Mouse (Mus musculus) urinary bladder, adult 2 months (tissue): Measurements from ENCODE around the gene Scoc. TPM values are rescaled to one million over a fixed set of nuclear protein-coding genes. Genes with fewer than 3 reads are reported as not detected.

ENCODE experiments used
- DNase-seq: peaks from one replicate; pipeline ENCODE4 v3.0.0; 2022; ENCODE audit warnings: low spot score
- polyA plus RNA-seq: library from polyadenylated mRNA; depleted of rRNA; stranded (reverse); fragments of >200 nt; gene quantifications from 2 replicates; pipeline ENCODE4 v1.2.3, GENCODE M21; 2012; rRNA removed

The Scoc gene
- polyA plus RNA-seq, 1 experiment, result 80.0 TPM

DNA sequence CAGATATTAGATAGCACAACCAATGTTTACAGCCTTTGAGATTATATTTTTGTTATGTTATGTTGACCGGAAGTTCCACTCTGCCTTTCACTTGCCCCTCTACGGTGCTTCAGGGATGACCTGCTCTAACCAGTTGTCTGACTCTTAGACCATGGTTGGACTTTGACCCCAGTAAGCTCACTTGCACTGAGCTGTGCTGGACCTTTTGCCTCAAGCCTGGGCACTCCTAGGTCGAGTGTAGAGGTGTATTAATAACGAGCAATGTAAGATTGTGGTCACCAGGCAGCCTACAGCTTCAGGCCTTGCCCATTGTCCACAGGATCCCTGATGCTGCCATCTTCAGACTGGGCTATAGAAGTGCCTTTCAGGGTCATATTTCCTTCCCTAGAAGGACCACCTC lies 60.5 kb downstream of the Scoc start:
- no peak for DNase-seq

DNA sequence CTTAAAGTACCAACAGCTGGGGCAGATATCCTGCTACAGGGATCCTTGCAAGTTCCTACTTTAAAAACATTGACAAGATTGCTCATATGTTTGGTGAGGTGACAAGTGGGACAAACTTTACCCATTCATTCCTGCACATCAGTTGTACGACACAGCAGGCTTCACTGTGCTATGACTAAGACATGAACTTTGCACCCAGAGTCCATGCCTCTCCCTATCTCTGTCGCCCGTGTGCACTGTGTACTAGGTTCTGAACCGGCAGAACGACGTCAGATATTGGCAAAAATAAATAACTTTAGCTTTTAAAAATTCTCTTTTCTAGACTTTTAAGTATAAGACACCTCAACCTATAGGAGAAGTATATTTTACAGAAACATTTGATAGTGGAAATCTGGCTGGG lies 61.5 kb downstream of the Scoc start:
- DNase-seq, result no peak

DNA sequence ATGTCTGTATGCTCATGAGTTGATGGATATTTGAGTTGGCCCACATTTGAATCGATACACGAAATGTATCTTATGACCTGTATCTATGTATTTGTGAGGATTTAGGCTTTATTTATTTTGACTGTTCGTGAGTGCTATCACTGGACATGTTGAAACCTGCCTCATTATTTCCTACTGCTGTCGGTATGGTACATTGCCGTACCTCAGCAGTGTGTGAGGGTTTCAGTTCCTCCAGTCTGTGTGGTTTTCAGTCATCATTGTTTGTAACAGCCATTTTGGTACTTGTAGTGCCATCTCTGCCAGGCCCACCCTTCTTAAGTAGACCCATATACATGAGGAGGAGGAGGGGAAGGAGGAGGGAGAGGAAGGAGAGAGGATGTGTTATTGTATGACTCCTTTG lies 63.9 kb downstream of the Scoc start:
- DNase-seq, result no peak

DNA sequence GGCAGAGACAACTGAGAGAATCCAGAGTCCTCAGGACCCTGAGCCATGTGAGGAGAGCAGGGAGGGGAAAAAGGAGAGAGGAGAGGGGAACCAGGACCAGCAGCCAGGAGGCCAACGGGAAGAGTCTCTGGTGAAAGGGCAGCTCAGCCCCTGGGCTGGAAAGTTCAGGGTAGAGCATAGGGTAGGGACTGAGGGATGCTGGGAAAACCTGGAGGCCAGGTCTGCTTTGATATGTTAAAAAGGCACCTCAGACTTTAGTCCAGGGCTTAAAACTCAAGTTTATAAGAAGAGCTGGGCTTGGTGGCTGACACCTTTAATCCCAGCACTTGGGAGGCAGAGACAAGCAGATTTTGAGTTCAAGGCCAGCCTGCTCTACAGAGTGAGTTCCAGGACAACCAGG lies 65.7 kb downstream of the Scoc start:
- DNase-seq, result no peak

DNA sequence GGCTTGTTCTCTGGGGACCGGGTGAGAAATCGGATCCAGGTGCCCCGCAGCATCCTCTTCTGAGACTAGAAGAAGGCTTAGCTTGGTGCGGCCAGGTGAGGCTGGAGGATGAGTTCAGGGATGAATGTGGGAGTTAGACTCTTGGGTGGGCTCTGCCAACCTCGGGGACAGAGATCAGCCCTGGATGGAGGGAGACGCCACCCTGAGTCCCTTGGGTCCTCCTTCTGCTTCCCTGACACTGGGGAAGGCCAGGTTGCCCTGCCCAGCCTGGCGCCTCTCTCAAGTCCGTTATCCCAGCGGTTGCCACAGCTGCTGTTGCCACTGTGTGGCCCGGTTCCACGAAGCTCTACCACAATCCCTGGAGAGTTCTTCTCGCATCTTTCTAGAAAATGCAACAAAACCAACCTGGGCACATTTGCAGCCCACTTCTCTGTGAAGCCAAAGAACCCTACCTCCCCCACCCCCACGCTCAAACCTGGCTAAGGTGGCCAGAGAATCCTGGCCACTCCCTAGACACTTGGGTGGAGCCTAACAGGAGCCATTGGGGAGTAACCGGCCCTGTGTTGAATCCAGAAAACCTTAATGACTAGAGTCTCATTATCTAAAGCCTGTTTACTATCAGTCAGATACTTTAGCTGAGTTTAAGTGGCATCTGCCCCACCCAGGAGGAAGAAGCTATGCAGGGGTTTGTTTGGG lies 68.0 kb downstream of the Scoc start:
- no peak for DNase-seq

DNA sequence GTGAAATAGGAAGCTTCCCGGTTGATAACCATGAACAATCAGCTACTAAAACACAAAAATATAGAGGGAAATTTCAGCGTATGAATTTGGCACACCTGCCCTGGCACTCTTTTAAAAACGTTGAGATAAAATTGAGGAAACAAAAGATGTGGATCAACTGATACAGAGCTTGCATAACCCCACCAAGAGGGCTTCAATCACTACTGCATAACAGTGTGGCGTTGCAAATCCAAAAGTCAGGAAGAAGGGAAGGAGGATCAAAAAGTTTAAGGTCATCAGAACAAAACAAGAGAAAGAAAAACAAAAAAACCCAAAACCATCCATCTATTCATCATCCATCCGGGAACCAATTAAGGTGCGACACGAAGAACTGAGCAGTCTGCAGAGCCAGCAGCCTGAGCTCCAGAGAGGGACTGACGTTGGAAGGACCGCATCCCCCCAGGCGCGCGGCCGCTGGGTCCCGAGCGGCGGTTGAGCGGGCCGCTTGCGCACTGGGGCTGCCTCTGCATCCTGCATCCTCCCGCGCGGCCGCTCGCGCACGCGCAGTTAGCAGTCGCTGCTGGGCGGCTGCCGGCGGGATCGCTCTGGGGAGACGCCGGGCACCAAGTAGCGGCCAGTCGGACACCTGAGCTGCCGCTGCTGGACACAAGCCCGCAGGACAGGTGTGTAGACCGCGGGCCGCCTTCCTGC lies 68.7 kb downstream of the Scoc start, which contains the start of gene Clgn:
Clgn (plus strand) TSS at position 552 of the 690 bp plus-strand sequence.
- DNase-seq, result no peak

DNA sequence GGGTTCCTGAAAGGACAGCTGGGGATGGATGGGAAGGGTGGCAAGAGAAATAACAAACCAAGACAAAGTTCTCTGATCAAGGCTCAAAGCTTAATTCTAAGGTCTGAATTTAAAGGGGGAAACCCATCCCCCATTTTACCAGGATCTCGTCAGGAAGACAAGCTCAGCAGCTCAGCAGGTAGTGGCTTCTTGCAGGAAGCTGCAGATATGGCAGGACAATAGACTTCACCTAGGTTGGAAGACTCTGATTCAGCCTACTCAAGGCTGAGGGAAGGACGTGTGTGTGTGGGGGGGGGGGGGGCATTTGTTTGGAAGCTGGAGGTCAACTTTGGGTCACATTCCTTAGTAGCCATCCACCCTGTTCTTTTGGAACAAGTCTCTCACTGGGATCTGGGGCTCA lies 75.3 kb downstream of the Scoc start:
- DNase-seq, result no peak

DNA sequence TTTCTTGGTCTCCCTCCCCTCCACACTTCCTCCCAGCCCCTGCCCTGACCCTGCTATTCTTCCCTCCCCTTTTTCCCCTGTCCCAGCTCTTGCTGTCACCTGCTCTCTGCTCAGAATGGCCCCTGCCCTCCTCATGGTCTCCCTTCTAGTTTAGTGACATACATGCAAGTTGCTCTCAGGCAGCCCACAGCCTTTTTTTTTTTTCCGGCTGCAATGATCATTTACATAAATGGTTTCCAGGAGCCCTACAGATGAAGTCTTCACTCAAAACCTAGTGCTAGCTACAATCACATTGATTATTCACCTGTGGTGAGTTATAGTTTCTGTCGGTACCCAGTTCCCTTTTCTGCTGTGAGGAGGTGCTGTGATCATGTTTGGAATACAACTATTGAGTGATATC lies 77.2 kb downstream of the Scoc start:
- no peak for DNase-seq

DNA sequence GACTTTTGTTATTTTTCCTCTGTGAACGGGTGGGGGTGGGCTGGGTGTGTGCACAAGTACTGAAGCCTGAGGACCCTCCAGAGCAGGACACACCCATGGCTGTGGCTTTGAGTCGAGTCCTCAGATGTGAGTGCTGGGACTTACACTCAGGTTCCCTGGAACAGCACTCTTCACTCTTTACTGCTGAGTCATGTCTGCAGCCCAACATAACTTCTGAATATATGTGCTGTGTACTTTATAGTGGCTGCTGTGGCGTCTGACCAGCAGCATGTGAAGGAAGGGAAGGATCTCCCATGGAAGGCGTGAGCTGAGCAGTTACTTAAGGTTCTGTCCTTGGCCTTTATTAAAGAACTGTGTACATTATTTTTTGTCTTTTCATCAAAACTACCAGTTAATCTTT lies 78.0 kb downstream of the Scoc start:
- DNase-seq, result no peak

Other genes with a start within 250 kb of the Scoc start
- gene Ucp1, start 168.0 kb downstream of the Scoc start, polyA plus RNA-seq, result 0.14 and 0.15 TPM in 2 replicates
- 9.8 and 10.3 TPM in 2 replicates for gene Elmod2, start 125.9 kb downstream of the Scoc start, polyA plus RNA-seq
- gene Mgat4d, start 109.9 kb downstream of the Scoc start, polyA plus RNA-seq, result not detected in 2 replicates
- 0.01 and 0.06 TPM in 2 replicates for gene Clgn, start 68.5 kb downstream of the Scoc start, polyA plus RNA-seq
- gene Olfr370, start 77.4 kb upstream of the Scoc start, polyA plus RNA-seq, result not detected in 2 replicates
- 241 and 263 TPM in 2 replicates for gene Ndufb7, start 108.3 kb upstream of the Scoc start, polyA plus RNA-seq
- 298 and 313 TPM in 2 replicates for gene Tecr, start 149.6 kb upstream of the Scoc start, polyA plus RNA-seq
- 30.7 and 36.8 TPM in 2 replicates for gene Dnajb1, start 149.8 kb upstream of the Scoc start, polyA plus RNA-seq
- gene Gipc1, start 194.3 kb upstream of the Scoc start, polyA plus RNA-seq, result 86.2 and 102 TPM in 2 replicates
- 4.9 and 5.5 TPM in 2 replicates for gene Ptger1, start 208.3 kb upstream of the Scoc start, polyA plus RNA-seq
- 39.0 and 43.3 TPM in 2 replicates for gene Pkn1, start 240.8 kb upstream of the Scoc start, polyA plus RNA-seq